Mouse (Mus musculus) c-Kit-positive CD71-positive TER-119-negative erythroid progenitor cells, embryonic 14.5 days (primary cell): ENCODE measurements at regions not wholly inside any gene's neighbourhood (a gene's known extent, or its start where the extent isn't known, plus 50 kb on each side); places are given as distances from the start of the nearest gene placed in this dataset.

ENCODE experiments used
- DNase-seq: peaks from one replicate; pipeline ENCODE4 v3.0.0-alpha.2; 2013; ENCODE audit warnings: low read depth

- DNase-seq: no peak
Observed at GRCm38 (mm10) chr2:147455932-147456331, 94.2 kb downstream of the Pax1 start.

GRCm38 (mm10) chr2:147454362-147455257, 92.9 kb downstream of the Pax1 start:
- no peak for DNase-seq
